Mouse (Mus musculus): ENCODE data around the gene Dcpp2.
"Not testable (repeated sequence)": the region's sequence is repeated elsewhere in the genome, so short reads cannot be mapped to it uniquely, and the experiment has no call there.

Gene Dcpp2

GRCm38 (mm10) chr17:23931157-23931556, 50.5 kb downstream of the Dcpp2 start:
- no peak for DNase-seq

- DNase-seq: no peak
These were observed 60.7 kb downstream of the Dcpp2 start, which contains the start of gene Sbp for GRCm38 (mm10) chr17:23941372-23941771. Sbp (plus strand) TSS chr17:23941672.

- not testable (repeated sequence) for DNase-seq
These were observed 66.8 kb downstream of the Dcpp2 start for GRCm38 (mm10) chr17:23947486-23947885.

GRCm38 (mm10) chr17:23949068-23949467, 68.4 kb downstream of the Dcpp2 start:
- DNase-seq: no peak
